Mouse (Mus musculus) midbrain, embryonic 14.5 days (tissue): ENCODE measurements at regions not wholly inside any gene's neighbourhood (a gene's known extent, or its start where the extent isn't known, plus 50 kb on each side); places are given as distances from the start of the nearest gene placed in this dataset.
A peak's percentile ranks its signal among the peaks of the same experiment; 100 is the strongest.

Experiments used
- ATAC-seq: fragments of 200-750 bp; cut with Nextera tagmentation; 2 replicates; pipeline ENCODE4 v1.8.0; 2017; ENCODE audit warnings: moderate number of reproducible peaks, moderate library complexity; ENCODE audit not compliant: low FRiP score, low TSS enrichment
- DNase-seq: peaks from one replicate; pipeline ENCODE4 v3.0.0-alpha.2; 2015
- H3K27ac ChIP-seq: fragments of 300-500 bp; sonication (generic); replicated peaks from 2 replicates; pipeline ENCODE4 v1.5.1; 2014; ENCODE audit warnings: mild to moderate bottlenecking, low read depth, low read length, moderate library complexity
- H3K27me3 ChIP-seq: fragments of 300-500 bp; sonication (generic); 2 replicates; pipeline ENCODE4 v1.6.1; 2014; ENCODE audit warnings: low read length, control low read depth, mixed read lengths; ENCODE audit not compliant: control insufficient read depth, insufficient read depth
- H3K36me3 ChIP-seq: fragments of 300-500 bp; sonication (generic); 2 replicates; pipeline ENCODE4 v1.6.1; 2014; ENCODE audit warnings: low read length, control low read depth; ENCODE audit not compliant: control insufficient read depth, insufficient read depth
- H3K4me1 ChIP-seq: fragments of 300-500 bp; sonication (generic); 2 replicates; pipeline ENCODE4 v1.6.1; 2014; ENCODE audit warnings: mild to moderate bottlenecking, antibody characterized with exemption, low read length, control low read depth; ENCODE audit not compliant: control insufficient read depth, insufficient read depth
- H3K4me2 ChIP-seq: fragments of 300-500 bp; sonication (generic); 2 replicates; pipeline ENCODE4 v1.6.1; 2014; ENCODE audit warnings: mild to moderate bottlenecking, low read length, moderate library complexity
- H3K4me3 ChIP-seq: fragments of 300-500 bp; sonication (generic); replicated peaks from 2 replicates; pipeline ENCODE4 v1.5.1; 2014; ENCODE audit warnings: low read depth, low read length
- H3K9ac ChIP-seq: fragments of 300-500 bp; sonication (generic); replicated peaks from 2 replicates; pipeline ENCODE4 v1.6.1; 2014; ENCODE audit warnings: mild to moderate bottlenecking, low read length, moderate library complexity
- H3K9me3 ChIP-seq: fragments of 300-500 bp; sonication (generic); 2 replicates; pipeline ENCODE4 v1.6.1; 2016; ENCODE audit warnings: low read length, control low read depth, mixed read lengths; ENCODE audit not compliant: control insufficient read depth
- WGBS: fragments of 180-500 bp; shearing (Covaris S2); extraction: QIAGEN DNeasy Blood & Tissue Kit; methylation state at CpG from one replicate; pipeline ENCODE4 v1.1.7; 2014; 5-methylcytosine and 5-hydroxymethylcytosine counted together

- DNase-seq (no peak), ATAC-seq (no peak)
- Histone ChIP-seq H3K9ac (no peak overlapping the region), H3K9me3 (no peaks in the 10 kb centered on the region), H3K36me3 (no peaks in the 10 kb centered on the region), H3K4me2 (no peak overlapping the region), H3K27me3 (no peaks in the 10 kb centered on the region; the same call in 1 of the 2 replicates), H3K4me3 (no peak overlapping the region), H3K27ac (no peak overlapping the region), H3K4me1 (0 out of 2 replicates have a peak, but pooled peaks cover 2% of the 10 kb centered on the region)
- 18% methylated on average over 5 of the region's 5 CpGs for WGBS
Observed at GRCm38 (mm10) chr8:103451381-103452018, 649.9 kb upstream of the Cdh5 start.

GRCm38 (mm10) chr8:103457176-103457575, 644.2 kb upstream of the Cdh5 start:
- H3K9me3 ChIP-seq: peaks cover 6% of the 10 kb centered on the region
- no peak for DNase-seq
- no peak overlapping the region for H3K4me3 ChIP-seq
- H3K27me3 ChIP-seq: no peaks in the 10 kb centered on the region; the same call in 1 of the 2 replicates
- H3K27ac ChIP-seq: no peak overlapping the region
- no peak for ATAC-seq
- H3K4me1 ChIP-seq: no peaks in the 10 kb centered on the region
- WGBS: 64% methylated on average over 6 of the region's 6 CpGs
- no peak overlapping the region for H3K9ac ChIP-seq
- H3K4me2 ChIP-seq: no peak overlapping the region
- H3K36me3 ChIP-seq: no peaks in the 10 kb centered on the region

- Histone ChIP-seq H3K9me3 (peaks cover 6% of the 10 kb centered on the region), H3K4me3 (no peak overlapping the region), H3K4me2 (no peak overlapping the region), H3K4me1 (peaks cover 13% of the 10 kb centered on the region), H3K9ac (no peak overlapping the region), H3K27me3 (no peaks in the 10 kb centered on the region; the same call in 1 of the 2 replicates), H3K27ac (no peak overlapping the region), H3K36me3 (no peaks in the 10 kb centered on the region)
- 77% methylated on average over 4 of the region's 4 CpGs for WGBS
- ATAC-seq (no peak), DNase-seq (no peak)
Observed at GRCm38 (mm10) chr8:103463557-103463956, 637.9 kb upstream of the Cdh5 start.

- DNase-seq (peak; percentile 74), ATAC-seq (peak; percentile 85)
- H3K4me3 ChIP-seq: no peak overlapping the region
- peak overlapping the region; percentile 52; the same call in 1 of the 2 replicates for H3K27ac ChIP-seq
- peaks cover 6% of the 10 kb centered on the region for H3K9me3 ChIP-seq
- no peaks in the 10 kb centered on the region; the same call in 1 of the 2 replicates for H3K27me3 ChIP-seq
- H3K36me3 ChIP-seq: no peaks in the 10 kb centered on the region
- H3K4me2 ChIP-seq: no peak overlapping the region
- H3K9ac ChIP-seq: no peak overlapping the region
- peaks cover 13% of the 10 kb centered on the region for H3K4me1 ChIP-seq
- 17% methylated on average over 2 of the region's 2 CpGs for WGBS
Observed at GRCm38 (mm10) chr8:103464777-103465353, 636.6 kb upstream of the Cdh5 start.

GRCm38 (mm10) chr8:103467536-103468160, 633.8 kb upstream of the Cdh5 start:
- Histone ChIP-seq H3K27ac (no peak overlapping the region), H3K36me3 (no peaks in the 10 kb centered on the region), H3K9ac (no peak overlapping the region), H3K4me3 (no peak overlapping the region), H3K9me3 (no peaks in the 10 kb centered on the region), H3K4me1 (peaks cover 13% of the 10 kb centered on the region), H3K4me2 (no peak overlapping the region), H3K27me3 (no peaks in the 10 kb centered on the region)
- WGBS: 20% methylated on average over 6 of the region's 6 CpGs
- DNase-seq: peak; percentile 43
- ATAC-seq: no peak

- ATAC-seq: no peak
- Histone ChIP-seq H3K36me3 (no peaks in the 10 kb centered on the region), H3K4me3 (no peak overlapping the region), H3K9me3 (no peaks in the 10 kb centered on the region), H3K27ac (no peak overlapping the region), H3K27me3 (no peaks in the 10 kb centered on the region), H3K4me1 (peaks cover 11% of the 10 kb centered on the region), H3K4me2 (no peak overlapping the region), H3K9ac (no peak overlapping the region)
- 80% methylated on average over 1 of the region's 1 CpGs for WGBS
- no peak for DNase-seq
Observed at GRCm38 (mm10) chr8:103469049-103469448, 632.4 kb upstream of the Cdh5 start.

GRCm38 (mm10) chr8:103470316-103470715, 631.1 kb upstream of the Cdh5 start:
- Histone ChIP-seq H3K9ac (no peak overlapping the region), H3K4me3 (no peak overlapping the region), H3K4me1 (peaks cover 1% of the 10 kb centered on the region), H3K4me2 (no peak overlapping the region), H3K36me3 (no peaks in the 10 kb centered on the region), H3K9me3 (no peaks in the 10 kb centered on the region), H3K27ac (no peak overlapping the region), H3K27me3 (no peaks in the 10 kb centered on the region)
- DNase-seq (no peak), ATAC-seq (no peak)
- 68% methylated on average over 4 of the region's 4 CpGs for WGBS

GRCm38 (mm10) chr8:103475816-103476797, 625.3 kb upstream of the Cdh5 start:
- H3K36me3 ChIP-seq: no peaks in the 10 kb centered on the region
- H3K9me3 ChIP-seq: no peaks in the 10 kb centered on the region
- ATAC-seq: no peak
- H3K27ac ChIP-seq: no peak overlapping the region
- no peaks in the 10 kb centered on the region for H3K27me3 ChIP-seq
- DNase-seq: no peak
- 79% methylated on average over 12 of the region's 12 CpGs for WGBS
- no peak overlapping the region for H3K4me3 ChIP-seq
- no peaks in the 10 kb centered on the region for H3K4me1 ChIP-seq
- H3K9ac ChIP-seq: no peak overlapping the region
- no peak overlapping the region for H3K4me2 ChIP-seq
